Mouse (Mus musculus): ENCODE results near the gene Commd9. TPM values are rescaled to one million over a fixed set of nuclear protein-coding genes. Genes with fewer than 3 reads are reported as not detected.

The Commd9 gene
- 10 to 100 TPM; 30.2 to 44.4 TPM for total RNA-seq (2021)

- peak; percentile 76 to 83 for DNase-seq (ENCODE audit: extremely low spot score in 1 of 2, low spot score in 1 of 2)
These were observed at the start of gene Commd9 for GRCm38 (mm10) chr2:101885768-101886438. TSS of gene Commd9 (plus strand) at chr2:101886247.

- DNase-seq (ENCODE audit: extremely low spot score in 1 of 2, low spot score in 1 of 2) = no peak
These were observed 43.3 kb upstream of the Commd9 start for GRCm38 (mm10) chr2:101842756-101843155.

- DNase-seq (ENCODE audit: extremely low spot score in 1 of 2, low spot score in 1 of 2) = no peak
These were observed 31.3 kb upstream of the Commd9 start for GRCm38 (mm10) chr2:101854792-101855191.

- DNase-seq (ENCODE audit: extremely low spot score in 1 of 2, low spot score in 1 of 2) = no peak
These were observed 29.9 kb upstream of the Commd9 start for GRCm38 (mm10) chr2:101856174-101856573.

- no peak for DNase-seq (ENCODE audit: extremely low spot score in 1 of 2, low spot score in 1 of 2)
These were observed 25.0 kb upstream of the Commd9 start for GRCm38 (mm10) chr2:101860920-101861485.

GRCm38 (mm10) chr2:101862219-101863123 lies 23.6 kb upstream of the Commd9 start:
- no peak for DNase-seq (ENCODE audit: extremely low spot score in 1 of 2, low spot score in 1 of 2)

GRCm38 (mm10) chr2:101868683-101869082 lies 17.4 kb upstream of the Commd9 start:
- no peak for DNase-seq (ENCODE audit: extremely low spot score in 1 of 2, low spot score in 1 of 2)

- DNase-seq (ENCODE audit: extremely low spot score in 1 of 2, low spot score in 1 of 2) = peak in 1 of 2 experiments; percentile 43
These were observed 14.9 kb upstream of the Commd9 start for GRCm38 (mm10) chr2:101871179-101871578.

- DNase-seq (ENCODE audit: extremely low spot score in 1 of 2, low spot score in 1 of 2) = no peak
These were observed 4.4 kb upstream of the Commd9 start for GRCm38 (mm10) chr2:101881471-101882162.

GRCm38 (mm10) chr2:101882998-101883397 lies 3.0 kb upstream of the Commd9 start, which contains the start of gene Prr5l:
TSS of gene Prr5l (minus strand) at chr2:101883027.
- DNase-seq (ENCODE audit: extremely low spot score in 1 of 2, low spot score in 1 of 2) = no peak

GRCm38 (mm10) chr2:101884286-101884685 lies 1.8 kb upstream of the Commd9 start:
- no peak for DNase-seq (ENCODE audit: extremely low spot score in 1 of 2, low spot score in 1 of 2)

- DNase-seq (ENCODE audit: extremely low spot score in 1 of 2, low spot score in 1 of 2) = no peak
These were observed 2.8 kb downstream of the Commd9 start for GRCm38 (mm10) chr2:101888886-101889285.

GRCm38 (mm10) chr2:101891143-101891542 lies 5.1 kb downstream of the Commd9 start:
- no peak for DNase-seq (ENCODE audit: extremely low spot score in 1 of 2, low spot score in 1 of 2)

GRCm38 (mm10) chr2:101894126-101894525 lies 8.1 kb downstream of the Commd9 start:
- DNase-seq (ENCODE audit: extremely low spot score in 1 of 2, low spot score in 1 of 2) = no peak

- DNase-seq (ENCODE audit: extremely low spot score in 1 of 2, low spot score in 1 of 2) = no peak
These were observed 10.6 kb downstream of the Commd9 start for GRCm38 (mm10) chr2:101896425-101897204.

GRCm38 (mm10) chr2:101902196-101902595 lies 16.1 kb downstream of the Commd9 start:
- DNase-seq (ENCODE audit: extremely low spot score in 1 of 2, low spot score in 1 of 2) = no peak

- peak; percentile 64 to 90 for DNase-seq (ENCODE audit: extremely low spot score in 1 of 2, low spot score in 1 of 2)
These were observed 19.7 kb downstream of the Commd9 start for GRCm38 (mm10) chr2:101905534-101906378.

GRCm38 (mm10) chr2:101906379-101906690 lies 20.3 kb downstream of the Commd9 start:
- DNase-seq (ENCODE audit: extremely low spot score in 1 of 2, low spot score in 1 of 2) = no peak
